ENCODE assay signal across 11 mouse cellular contexts in the genomic region with DNA sequence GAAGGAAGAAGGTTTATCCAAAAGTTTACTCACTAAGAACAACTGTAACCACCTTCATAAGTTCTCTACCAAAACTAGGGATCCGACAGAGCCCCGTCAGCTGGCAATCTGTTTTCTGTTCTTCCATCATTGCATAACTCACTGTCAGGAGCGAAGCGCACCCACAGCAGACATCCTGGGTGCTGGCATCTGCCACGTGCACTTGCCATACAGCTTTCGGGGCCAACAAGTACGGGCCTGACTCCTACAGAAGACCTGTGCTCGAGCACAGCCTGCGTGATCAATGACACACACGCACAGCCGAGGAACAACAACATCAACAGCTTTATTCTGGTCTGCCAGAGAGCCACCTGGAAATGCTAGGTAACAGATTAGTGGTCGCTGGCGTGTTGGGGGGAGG. TPM values are rescaled to one million over a fixed set of nuclear protein-coding genes. Genes with fewer than 3 reads are reported as not detected.
DNase-seq lines count a peak whose midpoint lies in the region; ATAC-seq lines count a peak whose summit lies in the region.
"Had no signal": no experiment of that assay in that cellular context is flagged by ENCODE, and none has a peak within 500 bp of the region (broad histone marks: within the 10 kb centered on the region; RNA-seq: fewer than 3 reads in every experiment).

No protein-coding gene starts in this region.

- peaks cover 30% of the 10 kb centered on the region for H3K4me1 ChIP-seq in hindbrain, embryonic 14.5 days (replicated peaks; ENCODE audit: control insufficient read depth, insufficient read depth, low read length)
- peaks cover 37% of the 10 kb centered on the region for H3K4me1 ChIP-seq in hindbrain, embryonic 10.5 days (replicated peaks)
- peaks cover 21% of the 10 kb centered on the region for H3K4me1 ChIP-seq in stomach, embryonic 16.5 days (ENCODE audit: control insufficient read depth, insufficient read depth, low read length)

- no peaks in the 10 kb centered on the region for H3K9me3 ChIP-seq in hindbrain, embryonic 14.5 days (ENCODE audit: control insufficient read depth, low read length)
- no peaks in the 10 kb centered on the region for H3K9me3 ChIP-seq in hindbrain, embryonic 10.5 days
- H3K9me3 ChIP-seq in stomach, embryonic 16.5 days (replicated peaks; ENCODE audit: control insufficient read depth, low read length), result no peaks in the 10 kb centered on the region
- H3K9me3 ChIP-seq: intestine, embryonic 15.5 days had no signal

- H3K4me2 ChIP-seq in hindbrain, embryonic 14.5 days (replicated peaks), result peak overlapping the region; percentile 41
- H3K4me2 ChIP-seq in stomach, embryonic 16.5 days (ENCODE audit: low read depth, low read length), result 0 out of 2 replicates have a peak overlapping the region, but pooled peaks have one; percentile 6
- H3K4me2 ChIP-seq: heart, embryonic 11.5 days had no signal

- DNase-seq in hindbrain, embryonic 14.5 days (ENCODE audit: low spot score), result no peak
- DNase-seq in hindbrain, embryonic 10.5 days (ENCODE audit: low spot score), result no peak
- peak; percentile 47 to 53 for DNase-seq in right cerebral cortex, adult 2 months (ENCODE audit: low spot score in 2 of 2)
- DNase-seq in right cerebral cortex, postnatal 10 days (ENCODE audit: low spot score in 2 of 2), result no peak
- peak; percentile 85 for DNase-seq in layer of hippocampus, adult 9-11 months
- DNase-seq in adrenal gland, adult 8-10 months, result no peak
- DNase-seq in adrenal gland, adult 2 months, result no peak
- DNase-seq: lung, embryonic 14.5 days had no signal

- no peak overlapping the region for H3K27ac ChIP-seq in hindbrain, embryonic 14.5 days
- H3K27ac ChIP-seq in hindbrain, embryonic 10.5 days, result no peak overlapping the region
- peak overlapping the region; percentile 43; the same call in 1 of the 2 replicates for H3K27ac ChIP-seq in stomach, embryonic 16.5 days (ENCODE audit: low read length)
- H3K27ac ChIP-seq: intestine, embryonic 15.5 days had no signal

- no peak overlapping the region for H3K9ac ChIP-seq in hindbrain, embryonic 14.5 days
- H3K9ac ChIP-seq in stomach, embryonic 16.5 days (ENCODE audit: low read length), result peak overlapping the region; percentile 29; the same call in 1 of the 2 replicates
- H3K9ac ChIP-seq: intestine, embryonic 15.5 days; lung, embryonic 14.5 days had no signal

- no peak overlapping the region for H3K4me3 ChIP-seq in hindbrain, embryonic 14.5 days (replicated peaks; ENCODE audit: low read length)
- no peak overlapping the region for H3K4me3 ChIP-seq in hindbrain, embryonic 10.5 days
- no peak overlapping the region for H3K4me3 ChIP-seq in stomach, embryonic 16.5 days (replicated peaks; ENCODE audit: low read length)
- H3K4me3 ChIP-seq: intestine, embryonic 15.5 days had no signal

- no peak for ATAC-seq in hindbrain, embryonic 14.5 days (ENCODE audit: low FRiP score)
- ATAC-seq in stomach, embryonic 16.5 days (ENCODE audit: insufficient read depth, low FRiP score), result no peak
- ATAC-seq: intestine, embryonic 15.5 days had no signal

- no peaks in the 10 kb centered on the region for H3K27me3 ChIP-seq in hindbrain, embryonic 14.5 days (ENCODE audit: control insufficient read depth, insufficient read depth, low read length)
- H3K27me3 ChIP-seq in hindbrain, embryonic 10.5 days (ENCODE audit: insufficient read depth, poor library complexity, severe bottlenecking), result no peaks in the 10 kb centered on the region
- H3K27me3 ChIP-seq in stomach, embryonic 16.5 days (ENCODE audit: control insufficient read depth, insufficient read depth, low read length), result no peaks in the 10 kb centered on the region
- H3K27me3 ChIP-seq: intestine, embryonic 15.5 days had no signal

- 91% methylated on average over 13 of the region's 13 CpGs for WGBS in hindbrain, embryonic 14.5 days
- WGBS in hindbrain, embryonic 10.5 days, result 90% methylated on average over 13 of the region's 13 CpGs
- 81% methylated on average over 13 of the region's 13 CpGs for WGBS in stomach, embryonic 16.5 days

- no peaks in the 10 kb centered on the region for H3K36me3 ChIP-seq in hindbrain, embryonic 14.5 days (replicated peaks; ENCODE audit: control insufficient read depth, insufficient read depth)
- H3K36me3 ChIP-seq in hindbrain, embryonic 10.5 days, result 0 out of 2 replicates have a peak, but pooled peaks cover 5% of the 10 kb centered on the region
- H3K36me3 ChIP-seq in stomach, embryonic 16.5 days (ENCODE audit: control insufficient read depth, insufficient read depth, low read length), result no peaks in the 10 kb centered on the region
- H3K36me3 ChIP-seq: intestine, embryonic 15.5 days had no signal

RNA-seq across cellular contexts. Expression of gene Map3k4, which starts 2.3 kb away (rescaled TPM):
- polyA plus RNA-seq in hindbrain, embryonic 14.5 days (2014; fragmentation: Nextera tagmentation; extraction: Ambion mirVana), result 35.9 and 43.6 TPM in 2 replicates
- 46.4 and 47.7 TPM in 2 replicates for polyA plus RNA-seq in hindbrain, embryonic 10.5 days (2016; fragmentation: Nextera tagmentation; extraction: Ambion mirVana)
- polyA plus RNA-seq in stomach, embryonic 16.5 days (2015; fragmentation: Nextera tagmentation; extraction: Ambion mirVana), result 28.2 and 35.6 TPM in 2 replicates
- total RNA-seq in adrenal gland, adult 8-10 months (2022), result 10 to 100 TPM; 25.3 to 39.6 (median 34.3) TPM
- 10 to 100 TPM; 24.6 to 30.7 TPM for total RNA-seq in adrenal gland, adult 2 months (2021)
- 51.3 and 52.1 TPM in 2 replicates for polyA plus RNA-seq in adrenal gland, adult 2 months (2012; rRNA removed)

Comparison
In these comparisons a context has a peak if more than half of its experiments do, and no peak if none do; other contexts are left out.
1. DNase-seq: peak in right cerebral cortex, adult 2 months (2 of 2) and layer of hippocampus, adult 9-11 months (single experiment); none in hindbrain, embryonic 14.5 days (single experiment), hindbrain, embryonic 10.5 days (single experiment), right cerebral cortex, postnatal 10 days (0 of 2), adrenal gland, adult 8-10 months (single experiment) and adrenal gland, adult 2 months (single experiment).